Mouse (Mus musculus) Patski (cell line): ENCODE measurements around the gene Acot12. TPM values are rescaled to one million over a fixed set of nuclear protein-coding genes. Genes with fewer than 3 reads are reported as not detected.
A peak's percentile ranks its signal among the peaks of the same experiment; 100 is the strongest.
"Not testable (repeated sequence)": the region's sequence is repeated elsewhere in the genome, so short reads cannot be mapped to it uniquely, and the experiment has no call there.

ENCODE experiments used
- ATAC-seq: fragments of 100-300 bp; one replicate; pipeline ENCODE4 v1.8.0; 2021
- CTCF ChIA-PET: fragments of 350-600 bp; sonication (Branson Sonifier 250); formaldehyde crosslinking; loops from one replicate; lab custom pipeline; 2022; ENCODE audit warnings: inconsistent platforms; lab: Charles Lee
- POLR2A ChIA-PET: fragments of 350-600 bp; sonication (Branson Sonifier 250); formaldehyde crosslinking; loops from one replicate; lab custom pipeline; 2022; ENCODE audit warnings: antibody characterized with exemption, inconsistent platforms; lab: Charles Lee
- DNase-seq: peaks from one replicate; pipeline ENCODE4 v3.0.0-alpha.2; 2011; ENCODE audit warnings: low read depth, low spot score
- H3K27me3 ChIP-seq: fragments of 371-371 bp; one replicate; pipeline ENCODE4 v1.5.1; 2021
- CTCF ChIP-seq: fragments of 100-300 bp; IDR thresholded peaks from one replicate; pipeline ENCODE4 v1.5.1; 2021
- in situ Hi-C: fragments of 300-500 bp; cut with MboI; formaldehyde crosslinking; loops from 3 replicates; pipeline ENCODE4 v1.11.1; 2018; ENCODE audit warnings: low pct_unique_long_range_greater_than_20kb, mixed read lengths
- polyA plus RNA-seq: library from polyadenylated mRNA; unstranded; gene quantifications from one replicate; pipeline ENCODE4 v1.2.3, GENCODE M21; 2021

Gene Acot12
- polyA plus RNA-seq, 1 experiment from 2014 or later, result not detected

- CTCF ChIA-PET, result interaction anchor here (0.9 to 1.6 kb wide), 2 partner anchors 21 to 37 kb away, joined by 3 read pairs; no protein-coding TSS in a partner anchor
- ATAC-seq (no peak), DNase-seq (no peak)
- POLR2A ChIA-PET, result no interaction called here
- in situ Hi-C loops, result no loop called here
- no peaks in the 10 kb centered on the region for H3K27me3 ChIP-seq
- no peak for TF ChIP-seq CTCF
Measured at GRCm38 (mm10) chr13:91759791-91760190, 18.5 kb downstream of the Acot12 start.

- DNase-seq (no peak), ATAC-seq (no peak)
- no peaks in the 10 kb centered on the region for H3K27me3 ChIP-seq
- in situ Hi-C loops, result no loop called here
- ChIA-PET CTCF (interaction anchor here (0.9 to 1.6 kb wide), 2 partner anchors 20 to 37 kb away, joined by 3 read pairs; no protein-coding TSS in a partner anchor), POLR2A (no interaction called here)
- TF ChIP-seq CTCF, result no peak
Measured at GRCm38 (mm10) chr13:91760302-91761050, 19.2 kb downstream of the Acot12 start.

GRCm38 (mm10) chr13:91761654-91762445 is 20.5 kb downstream of the Acot12 start:
- DNase-seq (no peak), ATAC-seq (peak; percentile 79)
- no peak for TF ChIP-seq CTCF
- in situ Hi-C loops, result no loop called here
- ChIA-PET CTCF (no interaction called here), POLR2A (no interaction called here)
- H3K27me3 ChIP-seq, result no peaks in the 10 kb centered on the region

- CTCF ChIA-PET, POLR2A ChIA-PET, H3K27me3 ChIP-seq, DNase-seq, in situ Hi-C loops, ATAC-seq: not testable (repeated sequence)
Measured at GRCm38 (mm10) chr13:91763654-91764053, 22.3 kb downstream of the Acot12 start.

GRCm38 (mm10) chr13:91765627-91766026 is 24.3 kb downstream of the Acot12 start:
- ATAC-seq, result no peak
- DNase-seq, result no peak
- no peaks in the 10 kb centered on the region for H3K27me3 ChIP-seq
- in situ Hi-C loops, result no loop called here
- POLR2A ChIA-PET, result no interaction called here
- TF ChIP-seq CTCF, result no peak
- CTCF ChIA-PET, result interaction anchor here (1.2 kb wide), 1 partner anchor 12 kb away, joined by 3 read pairs; no protein-coding TSS in a partner anchor

GRCm38 (mm10) chr13:91768683-91769651 is 27.7 kb downstream of the Acot12 start:
- in situ Hi-C loops, result no loop called here
- no peak for TF ChIP-seq CTCF
- no peak for DNase-seq
- ChIA-PET CTCF (no interaction called here), POLR2A (no interaction called here)
- H3K27me3 ChIP-seq, result no peaks in the 10 kb centered on the region
- ATAC-seq, result no peak

GRCm38 (mm10) chr13:91778092-91778491 is 36.8 kb downstream of the Acot12 start:
- ChIA-PET CTCF (interaction anchor here (0.9 kb wide), 1 partner anchor 12 kb away, joined by 3 read pairs; no protein-coding TSS in a partner anchor), POLR2A (no interaction called here)
- TF ChIP-seq CTCF, result no peak
- ATAC-seq (no peak), DNase-seq (no peak)
- in situ Hi-C loops, result no loop called here
- H3K27me3 ChIP-seq, result no peaks in the 10 kb centered on the region

- peaks cover 1% of the 10 kb centered on the region for H3K27me3 ChIP-seq
- TF ChIP-seq CTCF, result no peak
- DNase-seq (no peak), ATAC-seq (peak; percentile 84)
- in situ Hi-C loops, result no loop called here
- ChIA-PET CTCF (interaction anchor here (1.5 kb wide), 1 partner anchor 20 kb away, joined by 3 read pairs; no protein-coding TSS in a partner anchor), POLR2A (no interaction called here)
Measured at GRCm38 (mm10) chr13:91779892-91780291, 38.6 kb downstream of the Acot12 start.

- no peaks in the 10 kb centered on the region for H3K27me3 ChIP-seq
- ChIA-PET POLR2A (no interaction called here), CTCF (no interaction called here)
- in situ Hi-C loops, result no loop called here
- DNase-seq, result no peak
- TF ChIP-seq CTCF, result no peak
- no peak for ATAC-seq
Measured at GRCm38 (mm10) chr13:91792035-91792434, 50.7 kb downstream of the Acot12 start.

- ATAC-seq (no peak), DNase-seq (no peak)
- ChIA-PET POLR2A (no interaction called here), CTCF (interaction anchor here (1.7 kb wide), 1 partner anchor 16 kb away, joined by 4 read pairs; no protein-coding TSS in a partner anchor)
- in situ Hi-C loops, result no loop called here
- no peak for TF ChIP-seq CTCF
- H3K27me3 ChIP-seq, result no peaks in the 10 kb centered on the region
Measured at GRCm38 (mm10) chr13:91794926-91795436, 53.7 kb downstream of the Acot12 start.
